Mouse (Mus musculus): ENCODE measurements at regions not wholly inside any gene's neighbourhood (a gene's known extent, or its start where the extent isn't known, plus 50 kb on each side); places are given as distances from the start of the nearest gene placed in this dataset.
"Not testable (repeated sequence)": the region's sequence is repeated elsewhere in the genome, so short reads cannot be mapped to it uniquely, and the experiment has no call there.

GRCm38 (mm10) chr10:30470831-30471230 is 129.7 kb downstream of the Trmt11 start:
- DNase-seq: peak in 1 of 2 experiments; percentile 4

GRCm38 (mm10) chr10:30450616-30451015 is 149.9 kb downstream of the Trmt11 start:
- DNase-seq: no peak

- no peak for DNase-seq
These were observed 153.5 kb downstream of the Trmt11 start for GRCm38 (mm10) chr10:30447057-30447456.

GRCm38 (mm10) chr10:30446572-30446971 is 154.0 kb downstream of the Trmt11 start:
- DNase-seq: no peak

GRCm38 (mm10) chr10:30439802-30440201 is 160.7 kb downstream of the Trmt11 start:
- no peak for DNase-seq

- no peak for DNase-seq
These were observed 174.1 kb downstream of the Trmt11 start for GRCm38 (mm10) chr10:30426420-30426923.

- peak in 1 of 2 experiments; percentile 49 for DNase-seq
These were observed 181.0 kb downstream of the Trmt11 start for GRCm38 (mm10) chr10:30419391-30420043.

- DNase-seq: no peak
These were observed 184.2 kb downstream of the Trmt11 start for GRCm38 (mm10) chr10:30416314-30416713.

GRCm38 (mm10) chr10:30411736-30412135 is 188.8 kb downstream of the Trmt11 start:
- DNase-seq: peak; percentile 5 to 36

GRCm38 (mm10) chr10:30405669-30406393 is 194.7 kb downstream of the Trmt11 start:
- no peak for DNase-seq

GRCm38 (mm10) chr10:30370542-30370941 is 170.2 kb upstream of the Cenpw start:
- no peak for DNase-seq

GRCm38 (mm10) chr10:30360811-30361210 is 160.5 kb upstream of the Cenpw start:
- DNase-seq: not testable (repeated sequence)

GRCm38 (mm10) chr10:30359051-30359450 is 158.7 kb upstream of the Cenpw start:
- DNase-seq: peak in 1 of 2 experiments; percentile 73

GRCm38 (mm10) chr10:30342965-30343478 is 142.7 kb upstream of the Cenpw start:
- DNase-seq: no peak

- DNase-seq: no peak
These were observed 128.1 kb upstream of the Cenpw start for GRCm38 (mm10) chr10:30328334-30329014.

GRCm38 (mm10) chr10:30327849-30328248 is 127.5 kb upstream of the Cenpw start:
- DNase-seq: no peak

- DNase-seq: no peak
These were observed 126.5 kb upstream of the Cenpw start for GRCm38 (mm10) chr10:30326861-30327260.

GRCm38 (mm10) chr10:30295871-30296270 is 95.5 kb upstream of the Cenpw start:
- DNase-seq: not testable (repeated sequence)

- no peak for DNase-seq
These were observed 81.3 kb upstream of the Cenpw start for GRCm38 (mm10) chr10:30281666-30282065.

- DNase-seq: peak; percentile 35 to 52
These were observed 80.1 kb upstream of the Cenpw start for GRCm38 (mm10) chr10:30280451-30280850.

- no peak for DNase-seq
These were observed 79.6 kb upstream of the Cenpw start for GRCm38 (mm10) chr10:30279978-30280377.

GRCm38 (mm10) chr10:30278987-30279386 is 78.6 kb upstream of the Cenpw start:
- no peak for DNase-seq

- no peak for DNase-seq
These were observed 64.8 kb upstream of the Cenpw start for GRCm38 (mm10) chr10:30265129-30265528.
